Mouse (Mus musculus) thymus, adult 18-20 months (tissue): ENCODE measurements around the gene Ahsa1.
"Not testable (repeated sequence)": the region's sequence is repeated elsewhere in the genome, so short reads cannot be mapped to it uniquely, and the experiment has no call there.

Source experiments
- DNase-seq, 2 experiments: peaks; one replicate each; pipeline ENCODE4 v3.0.0; 2022; ENCODE audit warnings: mixed read lengths in 2 of 2

The Ahsa1 gene

GRCm38 (mm10) chr12:87266108-87266826, at the start of gene Ahsa1, which contains the start of gene Vipas39:
TSS of gene Ahsa1 (plus strand) at chr12:87266479.
TSS of gene Vipas39 (minus strand) at chr12:87266256.
- DNase-seq = peak; percentile 79 to 90

- DNase-seq = no peak
These were observed 48.7 kb upstream of the Ahsa1 start for GRCm38 (mm10) chr12:87217596-87217995.

GRCm38 (mm10) chr12:87219362-87219761, 46.9 kb upstream of the Ahsa1 start:
- no peak for DNase-seq

GRCm38 (mm10) chr12:87224950-87225349, 41.3 kb upstream of the Ahsa1 start:
- DNase-seq = no peak

- no peak for DNase-seq
These were observed 39.5 kb upstream of the Ahsa1 start for GRCm38 (mm10) chr12:87226801-87227200.

GRCm38 (mm10) chr12:87229633-87230032, 36.6 kb upstream of the Ahsa1 start:
- no peak for DNase-seq

- no peak for DNase-seq
These were observed 35.8 kb upstream of the Ahsa1 start for GRCm38 (mm10) chr12:87230379-87230895.

- no peak for DNase-seq
These were observed 29.3 kb upstream of the Ahsa1 start for GRCm38 (mm10) chr12:87236882-87237483.

GRCm38 (mm10) chr12:87238632-87239031, 27.6 kb upstream of the Ahsa1 start, which contains the start of gene Noxred1:
TSS of gene Noxred1 (minus strand) at chr12:87238732.
- DNase-seq = no peak

- no peak for DNase-seq
These were observed 16.1 kb upstream of the Ahsa1 start for GRCm38 (mm10) chr12:87250161-87250560.

GRCm38 (mm10) chr12:87253878-87254277, 12.4 kb upstream of the Ahsa1 start:
- no peak for DNase-seq

GRCm38 (mm10) chr12:87256629-87257028, 9.7 kb upstream of the Ahsa1 start:
- no peak for DNase-seq

- DNase-seq = no peak
These were observed 5.7 kb upstream of the Ahsa1 start for GRCm38 (mm10) chr12:87260562-87260961.

GRCm38 (mm10) chr12:87265444-87265843, 835 bp upstream of the Ahsa1 start:
- no peak for DNase-seq

- no peak for DNase-seq
These were observed 736 bp downstream of the Ahsa1 start for GRCm38 (mm10) chr12:87266827-87267603.

- DNase-seq = no peak
These were observed 1.4 kb downstream of the Ahsa1 start for GRCm38 (mm10) chr12:87267682-87268081.

GRCm38 (mm10) chr12:87274853-87275831, 8.9 kb downstream of the Ahsa1 start:
- no peak for DNase-seq

- DNase-seq = not testable (repeated sequence)
These were observed 11.0 kb downstream of the Ahsa1 start for GRCm38 (mm10) chr12:87277251-87277650.

- DNase-seq = no peak
These were observed 11.9 kb downstream of the Ahsa1 start for GRCm38 (mm10) chr12:87278118-87278730.

- no peak for DNase-seq
These were observed 13.1 kb downstream of the Ahsa1 start for GRCm38 (mm10) chr12:87279350-87279749.

GRCm38 (mm10) chr12:87279879-87280278, 13.6 kb downstream of the Ahsa1 start:
- DNase-seq = no peak

- no peak for DNase-seq
These were observed 15.5 kb downstream of the Ahsa1 start for GRCm38 (mm10) chr12:87281766-87282165.
